Mouse (Mus musculus) frontal cortex, postnatal 36 days (tissue): Measurements from ENCODE around the gene Zfand3.
A peak's percentile ranks its signal among the peaks of the same experiment; 100 is the strongest.

ENCODE experiments used
- DNase-seq, 2 experiments: peaks; one replicate each; pipeline ENCODE4 v3.0.0; 2022; ENCODE audit warnings: low spot score in 2 of 2

The Zfand3 gene

GRCm38 (mm10) chr17:30052347-30052742 is 47.8 kb downstream of the Zfand3 start:
- no peak for DNase-seq

- peak; percentile 25 to 49 for DNase-seq
Observed at GRCm38 (mm10) chr17:30053463-30053862, 48.9 kb downstream of the Zfand3 start.

GRCm38 (mm10) chr17:30053871-30054270 is 49.3 kb downstream of the Zfand3 start:
- DNase-seq: no peak

- DNase-seq: no peak
Observed at GRCm38 (mm10) chr17:30056226-30056625, 51.7 kb downstream of the Zfand3 start.

GRCm38 (mm10) chr17:30058594-30058993 is 54.1 kb downstream of the Zfand3 start:
- DNase-seq: no peak

GRCm38 (mm10) chr17:30059066-30059465 is 54.5 kb downstream of the Zfand3 start:
- no peak for DNase-seq

GRCm38 (mm10) chr17:30061100-30061837 is 56.7 kb downstream of the Zfand3 start:
- DNase-seq: no peak

GRCm38 (mm10) chr17:30063849-30064248 is 59.3 kb downstream of the Zfand3 start:
- no peak for DNase-seq

- DNase-seq: no peak
Observed at GRCm38 (mm10) chr17:30064746-30065145, 60.2 kb downstream of the Zfand3 start.

GRCm38 (mm10) chr17:30069776-30070175 is 65.2 kb downstream of the Zfand3 start:
- DNase-seq: no peak

GRCm38 (mm10) chr17:30070631-30071030 is 66.1 kb downstream of the Zfand3 start:
- peak; percentile 29 to 48 for DNase-seq

- no peak for DNase-seq
Observed at GRCm38 (mm10) chr17:30072613-30073012, 68.1 kb downstream of the Zfand3 start.

- no peak for DNase-seq
Observed at GRCm38 (mm10) chr17:30075896-30076295, 71.4 kb downstream of the Zfand3 start.

- DNase-seq: peak; percentile 66 to 71
Observed at GRCm38 (mm10) chr17:30084007-30084406, 79.5 kb downstream of the Zfand3 start.

GRCm38 (mm10) chr17:30086695-30087094 is 82.2 kb downstream of the Zfand3 start:
- no peak for DNase-seq

- no peak for DNase-seq
Observed at GRCm38 (mm10) chr17:30088431-30088830, 83.9 kb downstream of the Zfand3 start.

- no peak for DNase-seq
Observed at GRCm38 (mm10) chr17:30090416-30090815, 85.9 kb downstream of the Zfand3 start.

- no peak for DNase-seq
Observed at GRCm38 (mm10) chr17:30093148-30093749, 88.7 kb downstream of the Zfand3 start.

GRCm38 (mm10) chr17:30097156-30097555 is 92.6 kb downstream of the Zfand3 start:
- no peak for DNase-seq

- no peak for DNase-seq
Observed at GRCm38 (mm10) chr17:30097677-30098076, 93.1 kb downstream of the Zfand3 start.

- no peak for DNase-seq
Observed at GRCm38 (mm10) chr17:30099670-30100069, 95.1 kb downstream of the Zfand3 start.

GRCm38 (mm10) chr17:30101801-30102200 is 97.3 kb downstream of the Zfand3 start:
- no peak for DNase-seq

- DNase-seq: no peak
Observed at GRCm38 (mm10) chr17:30103005-30103404, 98.5 kb downstream of the Zfand3 start.
